Mouse (Mus musculus) lung, postnatal 0 days (tissue): Measurements from ENCODE around the gene Shd. TPM values are rescaled to one million over a fixed set of nuclear protein-coding genes. Genes with fewer than 3 reads are reported as not detected.

Experiments
- ATAC-seq: fragments of 200-750 bp; cut with Nextera tagmentation; 2 replicates; pipeline ENCODE4 v1.8.0; 2017; ENCODE audit warnings: moderate library complexity
- DNase-seq: peaks from one replicate; pipeline ENCODE4 v3.0.0-alpha.2; 2016; ENCODE audit warnings: low spot score
- H3K27ac ChIP-seq: fragments of 300-500 bp; sonication (generic); 2 replicates; pipeline ENCODE4 v1.5.1; 2014; ENCODE audit warnings: antibody characterized with exemption, mild to moderate bottlenecking, low read length, mixed read lengths
- H3K27me3 ChIP-seq: fragments of 300-500 bp; sonication (generic); replicated peaks from 2 replicates; pipeline ENCODE4 v1.6.1; 2014; ENCODE audit warnings: low read length, mixed read lengths; ENCODE audit not compliant: insufficient read depth
- H3K36me3 ChIP-seq: fragments of 300-500 bp; sonication (generic); 2 replicates; pipeline ENCODE4 v1.6.1; 2014; ENCODE audit warnings: low read length, mixed read lengths; ENCODE audit not compliant: insufficient read depth
- H3K4me1 ChIP-seq: fragments of 300-500 bp; sonication (generic); 2 replicates; pipeline ENCODE4 v1.6.1; 2014; ENCODE audit warnings: antibody characterized with exemption, low read depth, low read length, mixed read lengths; ENCODE audit not compliant: insufficient read depth
- H3K4me2 ChIP-seq: fragments of 300-500 bp; sonication (generic); replicated peaks from 2 replicates; pipeline ENCODE4 v1.6.1; 2014; ENCODE audit warnings: low read depth, mild to moderate bottlenecking, low read length, moderate library complexity, mixed read lengths
- H3K4me3 ChIP-seq: fragments of 300-500 bp; sonication (generic); 2 replicates; pipeline ENCODE4 v1.5.1; 2014; ENCODE audit warnings: low read depth, low read length
- H3K9ac ChIP-seq: fragments of 300-500 bp; sonication (generic); replicated peaks from 2 replicates; pipeline ENCODE4 v1.6.1; 2014; ENCODE audit warnings: low read depth, mild to moderate bottlenecking
- H3K9me3 ChIP-seq: fragments of 300-500 bp; sonication (generic); 2 replicates; pipeline ENCODE4 v1.6.1; 2016; ENCODE audit warnings: low read length, mixed read lengths
- CTCF ChIP-seq: IDR thresholded peaks from 2 replicates; pipeline ENCODE4 v1.5.1; 2016; ENCODE audit warnings: antibody characterized with exemption, mild to moderate bottlenecking
- EP300 ChIP-seq: IDR thresholded peaks from 2 replicates; pipeline ENCODE4 v1.6.1; 2016; ENCODE audit warnings: antibody characterized with exemption, mild to moderate bottlenecking, control low read depth
- WGBS: fragments of 180-500 bp; shearing (Covaris S2); extraction: QIAGEN DNeasy Blood & Tissue Kit; methylation state at CpG from one replicate; pipeline ENCODE4 v1.1.7; 2014; 5-methylcytosine and 5-hydroxymethylcytosine counted together
- polyA plus RNA-seq: library from polyadenylated mRNA; unstranded; fragments of >200 nt; fragmentation: Nextera tagmentation; extraction: Ambion mirVana; gene quantifications from 2 replicates; pipeline ENCODE4 v1.2.1, GENCODE M21; 2015

Gene Shd
- polyA plus RNA-seq, 1 experiment from 2014 or later = 3.4 TPM

DNA sequence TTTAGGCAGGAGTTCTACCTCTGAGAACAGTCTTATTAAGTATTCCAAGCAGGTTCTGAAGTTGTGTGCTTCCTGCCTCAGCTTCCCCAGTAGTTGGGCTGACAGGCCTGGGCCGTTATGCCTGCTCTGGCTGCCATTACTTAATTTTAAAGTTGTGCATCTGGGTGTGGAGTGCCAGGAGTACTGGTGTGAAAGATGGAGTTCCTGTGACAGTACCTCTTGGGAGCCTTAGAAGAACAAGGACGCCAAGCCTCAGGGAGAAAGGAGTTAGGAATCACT lies 39.6 kb downstream of the Shd start:
- Histone ChIP-seq H3K9ac (no peak overlapping the region), H3K27me3 (no peaks in the 10 kb centered on the region), H3K4me3 (peak overlapping the region; percentile 92; the same call in 1 of the 2 replicates), H3K36me3 (0 out of 2 replicates have a peak, but pooled peaks cover 2% of the 10 kb centered on the region), H3K4me2 (peak overlapping the region; percentile 99), H3K27ac (no peak overlapping the region), H3K9me3 (no peaks in the 10 kb centered on the region), H3K4me1 (peaks cover 18% of the 10 kb centered on the region; the same call in 1 of the 2 replicates)
- TF ChIP-seq EP300 = no peak
- TF ChIP-seq CTCF = no peak
- no peak for ATAC-seq
- WGBS = 28% methylated on average over 2 of the region's 2 CpGs
- DNase-seq = no peak

DNA sequence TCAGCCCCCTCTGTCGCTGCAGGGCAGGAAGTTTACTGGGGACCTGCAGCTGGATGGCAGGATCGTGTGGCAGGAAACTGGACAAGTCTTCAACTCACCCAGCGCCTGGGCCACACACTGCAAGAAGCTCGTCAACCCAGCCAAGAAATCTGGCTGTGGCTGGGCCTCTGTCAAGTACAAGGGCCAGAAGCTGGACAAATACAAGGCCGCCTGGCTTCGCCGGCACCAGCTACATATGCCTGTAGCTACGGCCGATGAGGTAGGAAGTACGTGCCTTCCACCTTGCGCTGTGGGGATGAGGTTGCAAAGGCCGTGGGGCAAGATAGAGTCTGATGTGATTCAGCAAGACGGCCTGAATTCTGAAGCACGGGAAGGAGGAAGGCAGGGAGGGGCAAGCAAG lies 40.0 kb downstream of the Shd start:
- Histone ChIP-seq H3K9me3 (no peaks in the 10 kb centered on the region), H3K4me2 (peak overlapping the region; percentile 99; the same call in 1 of the 2 replicates), H3K27ac (no peak overlapping the region), H3K9ac (no peak overlapping the region), H3K36me3 (0 out of 2 replicates have a peak, but pooled peaks cover 4% of the 10 kb centered on the region), H3K4me1 (peaks cover 18% of the 10 kb centered on the region; the same call in 1 of the 2 replicates), H3K27me3 (no peaks in the 10 kb centered on the region), H3K4me3 (no peak overlapping the region)
- 47% methylated on average over 14 of the region's 14 CpGs for WGBS
- DNase-seq = no peak
- no peak for ATAC-seq
- TF ChIP-seq CTCF (no peak), EP300 (no peak)

- peak; percentile 57 for DNase-seq
- WGBS = 12% methylated on average over 9 of the region's 9 CpGs
- Histone ChIP-seq H3K4me1 (peaks cover 18% of the 10 kb centered on the region; the same call in 1 of the 2 replicates), H3K4me3 (no peak overlapping the region), H3K36me3 (peaks cover 8% of the 10 kb centered on the region), H3K9ac (no peak overlapping the region), H3K27ac (no peak overlapping the region), H3K4me2 (peak overlapping the region; percentile 99; the same call in 1 of the 2 replicates), H3K9me3 (no peaks in the 10 kb centered on the region), H3K27me3 (no peaks in the 10 kb centered on the region)
- no peak for ATAC-seq
- TF ChIP-seq EP300 (no peak), CTCF (peak; percentile 97)
These were observed 40.4 kb downstream of the Shd start for GRCm38 (mm10) chr17:56010681-56011080.

- no peaks in the 10 kb centered on the region for H3K9me3 ChIP-seq
- no peak overlapping the region for H3K4me3 ChIP-seq
- ATAC-seq (no peak), DNase-seq (no peak)
- TF ChIP-seq EP300 (no peak), CTCF (no peak)
- peaks cover 14% of the 10 kb centered on the region; the same call in 1 of the 2 replicates for H3K4me1 ChIP-seq
- WGBS = 85% methylated on average over 7 of the region's 7 CpGs
- H3K4me2 ChIP-seq = no peak overlapping the region
- peaks cover 14% of the 10 kb centered on the region for H3K36me3 ChIP-seq
- no peaks in the 10 kb centered on the region for H3K27me3 ChIP-seq
- no peak overlapping the region for H3K9ac ChIP-seq
- no peak overlapping the region for H3K27ac ChIP-seq
These were observed 41.2 kb downstream of the Shd start for GRCm38 (mm10) chr17:56011441-56011840.

DNA sequence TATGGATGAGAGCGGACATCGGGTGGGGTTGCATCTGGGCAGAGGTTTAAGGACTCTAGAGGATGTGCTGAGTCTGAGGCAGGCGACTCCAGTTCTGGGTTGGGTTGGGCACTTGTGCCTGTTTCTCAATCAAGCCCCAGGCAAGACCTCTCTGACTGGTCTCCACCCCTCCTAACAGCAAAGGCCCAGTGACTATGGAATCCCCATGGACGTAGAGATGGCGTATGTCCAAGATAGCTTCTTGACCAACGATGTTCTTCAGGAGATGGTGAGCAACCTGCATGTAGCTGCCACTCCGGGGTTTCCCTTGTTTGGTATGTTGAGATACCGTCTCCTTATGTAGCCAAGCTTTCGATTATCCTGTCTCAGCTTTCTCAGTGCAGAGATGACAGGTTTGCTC lies 45.0 kb downstream of the Shd start:
- peaks cover 4% of the 10 kb centered on the region; the same call in 1 of the 2 replicates for H3K4me1 ChIP-seq
- no peak overlapping the region for H3K4me3 ChIP-seq
- H3K27me3 ChIP-seq = no peaks in the 10 kb centered on the region
- H3K9ac ChIP-seq = no peak overlapping the region
- ATAC-seq (no peak), DNase-seq (no peak)
- no peak overlapping the region for H3K27ac ChIP-seq
- 90% methylated on average over 9 of the region's 9 CpGs for WGBS
- TF ChIP-seq CTCF = no peak
- TF ChIP-seq EP300 = no peak
- no peak overlapping the region for H3K4me2 ChIP-seq
- no peaks in the 10 kb centered on the region for H3K9me3 ChIP-seq
- peaks cover 45% of the 10 kb centered on the region for H3K36me3 ChIP-seq

DNA sequence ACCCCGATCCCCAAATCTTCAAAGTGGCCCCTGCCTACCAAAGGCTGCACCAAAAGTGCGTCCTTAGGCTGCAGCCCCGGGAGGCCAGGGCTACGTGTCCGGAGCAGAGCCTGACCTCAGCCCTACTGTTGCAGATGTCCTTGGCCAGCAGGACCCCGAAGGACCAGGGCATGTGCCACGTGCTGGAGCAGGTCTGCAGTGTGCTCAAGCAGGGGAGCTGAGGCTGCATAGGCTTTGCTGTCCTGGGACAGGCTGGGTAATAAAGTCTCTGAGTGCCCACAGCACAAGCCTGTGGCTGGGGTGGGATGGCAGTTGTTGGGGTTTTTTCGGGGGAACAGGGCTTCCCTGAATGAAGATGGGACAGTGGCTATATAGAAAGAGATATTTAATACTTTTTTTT lies 46.1 kb downstream of the Shd start:
- no peak overlapping the region for H3K4me2 ChIP-seq
- H3K36me3 ChIP-seq = peaks cover 45% of the 10 kb centered on the region
- no peaks in the 10 kb centered on the region for H3K9me3 ChIP-seq
- H3K9ac ChIP-seq = no peak overlapping the region
- no peaks in the 10 kb centered on the region for H3K4me1 ChIP-seq
- H3K4me3 ChIP-seq = no peak overlapping the region
- H3K27ac ChIP-seq = no peak overlapping the region
- ATAC-seq (no peak), DNase-seq (no peak)
- TF ChIP-seq CTCF = no peak
- no peak for TF ChIP-seq EP300
- no peaks in the 10 kb centered on the region for H3K27me3 ChIP-seq
- 85% methylated on average over 8 of the region's 8 CpGs for WGBS
